Mouse (Mus musculus): Measurements from ENCODE around the gene Slc7a11.

GRCm38 (mm10) chr3:49983429-49984268 is 459.8 kb downstream of the Slc7a11 start:
- TF ChIP-seq CTCF (IDR thresholded peaks at IDR 0.05) (no peak), EP300 (IDR thresholded peaks at IDR 0.05) (no peak)
